Mouse (Mus musculus): ENCODE results near the gene Mical3.

DNA sequence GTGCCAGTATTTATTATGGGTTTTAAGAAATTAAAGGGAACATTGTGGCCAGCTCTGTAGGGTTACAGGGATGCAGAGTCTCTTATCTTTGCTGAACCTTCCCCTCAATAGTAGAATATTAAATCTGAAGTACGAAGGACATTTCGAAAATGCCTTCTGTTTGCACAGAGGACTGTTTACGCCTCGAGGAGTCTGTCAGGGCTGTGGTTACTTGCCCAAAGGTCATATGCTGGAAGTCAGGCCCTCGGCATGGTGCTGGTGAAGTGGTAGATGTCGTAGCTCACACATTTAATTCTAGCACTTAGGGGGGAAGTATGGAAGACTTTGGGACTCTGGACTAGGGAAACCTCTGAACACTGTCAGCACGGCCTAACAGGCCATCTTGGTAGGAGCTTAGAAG lies 99.4 kb downstream of the Mical3 start:
- TF ChIP-seq MAFK (IDR thresholded peaks at IDR 0.05; ENCODE audit: insufficient read depth, low read depth, low read length) (no peak), HCFC1 (IDR thresholded peaks at IDR 0.05; ENCODE audit: borderline replicate concordance, insufficient read depth, low read length) (no peak)

All from ES-E14 (cell line).